Mouse (Mus musculus) large intestine, adult 2 months (tissue): ENCODE data around the gene 1500009C09Rik. TPM values are rescaled to one million over a fixed set of nuclear protein-coding genes. Genes with fewer than 3 reads are reported as not detected.
"Not testable (repeated sequence)": the region's sequence is repeated elsewhere in the genome, so short reads cannot be mapped to it uniquely, and the experiment has no call there.

Experiments
- DNase-seq: peaks from one replicate; pipeline ENCODE4 v3.0.0-alpha.2; 2012; ENCODE audit warnings: low read depth, low spot score
- WGBS: fragments of 180-500 bp; shearing (Covaris S2); methylation state at CpG from one replicate; pipeline ENCODE4 v1.1.7; 2018; 5-methylcytosine and 5-hydroxymethylcytosine counted together
- polyA plus RNA-seq: library from polyadenylated mRNA; depleted of rRNA; stranded (reverse); fragments of >200 nt; gene quantifications from 2 replicates; pipeline ENCODE4 v1.2.3, GENCODE M21; 2012

1500009C09Rik gene
- polyA plus RNA-seq, 1 experiment, result 0.22 TPM

DNA sequence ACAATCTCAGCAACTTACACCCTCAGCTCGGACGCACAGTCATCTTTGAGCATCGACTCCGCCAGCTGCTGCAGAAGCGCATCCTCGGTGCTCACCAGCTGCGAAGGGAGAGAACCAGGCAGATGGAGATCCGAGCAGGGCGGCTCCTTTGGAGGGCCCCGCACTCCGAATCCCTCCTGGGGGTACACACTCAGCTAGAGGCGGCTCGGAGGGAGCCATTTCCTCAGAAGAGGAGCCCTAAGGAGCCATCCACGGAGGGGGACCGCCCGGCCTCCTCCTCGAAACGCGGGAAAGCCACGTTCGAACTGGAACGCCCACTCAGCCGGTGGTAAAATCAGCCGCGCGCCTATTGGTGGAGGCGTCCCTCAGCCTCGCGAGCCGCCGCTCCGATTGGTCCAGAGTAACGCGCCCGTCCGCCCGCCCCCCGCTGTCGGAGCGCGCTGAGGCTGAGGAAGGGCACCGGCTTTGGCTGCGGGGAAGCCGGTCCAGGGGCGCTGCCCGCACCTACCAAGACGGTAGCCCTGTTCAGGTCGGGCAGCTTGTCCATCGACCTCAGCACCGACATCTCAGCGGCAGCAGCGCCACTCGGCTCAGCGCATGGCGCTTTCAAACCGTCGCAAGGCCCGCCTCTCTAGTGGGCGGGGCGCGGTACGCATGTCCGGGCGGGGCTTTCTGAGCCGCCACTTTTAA lies 7.9 kb upstream of the 1500009C09Rik start, which contains the start of gene Cenpm:
Cenpm (minus strand) TSS at position 634 of the 690 bp plus-strand sequence.
- peak; percentile 65 for DNase-seq
- under 1% methylated on average over 65 of the region's 65 CpGs for WGBS

DNA sequence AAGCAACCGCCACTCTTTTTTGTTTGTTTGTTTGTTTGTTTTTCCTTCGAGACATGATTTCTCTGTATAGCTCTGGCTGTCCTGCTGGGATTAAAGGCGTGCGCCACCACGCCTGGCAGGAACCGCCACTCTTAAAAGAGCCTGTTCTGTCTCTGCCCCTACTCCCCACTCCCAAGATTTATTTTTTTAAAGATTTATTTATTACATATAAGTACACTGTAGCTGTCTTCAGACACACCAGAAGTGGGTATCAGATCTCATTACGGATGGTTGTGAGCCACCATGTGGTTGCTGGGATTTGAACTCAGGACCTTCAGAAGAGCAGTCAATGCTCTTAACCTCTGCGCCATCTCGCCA lies 7.4 kb upstream of the 1500009C09Rik start:
- 20% methylated on average over 9 of the region's 9 CpGs for WGBS
- DNase-seq, result not testable (repeated sequence)

DNA sequence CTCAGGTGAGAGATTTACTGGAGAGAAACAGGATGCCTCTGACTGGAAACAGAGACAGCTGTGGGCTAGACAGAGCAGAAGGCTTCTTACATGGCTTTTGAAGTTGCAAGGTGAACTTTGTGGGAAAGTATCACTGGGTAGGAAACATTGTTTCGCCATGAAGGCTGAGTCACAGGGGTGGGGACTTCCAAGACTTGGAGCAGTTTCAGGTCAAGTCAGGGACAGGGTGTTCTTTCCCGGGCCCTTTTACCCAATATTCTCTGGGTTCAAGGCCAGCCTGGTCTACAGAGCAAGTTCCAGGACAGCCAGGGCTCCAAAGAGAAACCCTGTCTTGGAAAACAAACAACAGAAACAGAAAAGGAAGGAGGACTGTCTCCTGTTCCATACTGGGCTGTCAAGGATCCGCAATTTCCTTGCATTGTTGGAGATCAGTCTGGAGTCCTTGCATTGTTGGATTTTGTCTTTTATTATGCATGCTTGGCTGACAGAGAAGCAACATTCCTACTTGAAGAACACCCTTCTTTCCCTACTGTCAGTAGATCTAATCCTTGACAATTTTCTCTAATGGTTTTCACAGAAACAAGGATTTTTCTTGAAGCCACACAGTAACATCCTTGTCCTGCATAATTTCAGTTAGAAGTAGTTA lies 4.9 kb upstream of the 1500009C09Rik start:
- no peak for DNase-seq
- 38% methylated on average over 3 of the region's 3 CpGs for WGBS

DNA sequence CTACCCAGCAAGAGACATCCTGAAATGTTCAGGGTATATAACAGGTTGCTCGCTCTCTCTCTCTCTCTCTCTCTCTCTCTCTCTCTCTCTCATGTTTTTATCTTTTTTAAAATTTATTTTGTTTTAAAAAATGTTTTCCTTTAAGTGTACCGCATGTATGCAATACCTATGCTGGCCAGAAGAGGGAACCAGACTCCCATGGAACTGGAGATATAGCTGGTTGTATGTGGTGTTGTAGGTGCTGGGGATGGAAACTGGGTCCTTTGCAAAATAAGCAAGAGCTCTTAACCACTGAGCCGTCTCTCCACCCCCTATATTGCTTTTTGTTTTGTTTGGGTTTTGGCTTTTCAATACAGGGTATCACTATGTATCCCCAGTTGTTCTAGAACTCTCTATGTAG lies 618 bp upstream of the 1500009C09Rik start:
- WGBS, result 99% methylated on average over 3 of the region's 3 CpGs

DNA sequence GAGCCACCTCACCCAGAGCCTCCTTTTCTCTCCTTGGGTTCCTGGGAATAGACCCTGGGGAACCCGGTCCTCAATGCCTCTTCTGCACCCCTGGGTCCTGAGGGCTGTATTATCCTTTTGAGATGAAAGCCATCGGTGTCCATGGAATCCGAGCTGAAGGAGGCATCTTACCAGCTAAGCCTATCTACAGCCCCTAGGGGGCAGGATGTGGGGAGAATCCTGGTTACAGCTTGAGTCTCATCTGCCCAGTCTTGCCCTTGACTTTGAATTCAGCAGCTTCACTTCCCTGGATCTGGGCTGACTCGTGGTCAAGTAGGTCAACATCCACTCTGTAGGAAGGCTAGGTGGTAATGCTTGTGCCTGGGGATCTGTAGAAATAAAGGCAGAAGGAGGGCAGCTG lies 3.1 kb downstream of the 1500009C09Rik start:
- 38% methylated on average over 4 of the region's 4 CpGs for WGBS
- DNase-seq, result no peak

More for the DNA sequence above, 618 bp upstream of the 1500009C09Rik start:
- no peak for DNase-seq

DNA sequence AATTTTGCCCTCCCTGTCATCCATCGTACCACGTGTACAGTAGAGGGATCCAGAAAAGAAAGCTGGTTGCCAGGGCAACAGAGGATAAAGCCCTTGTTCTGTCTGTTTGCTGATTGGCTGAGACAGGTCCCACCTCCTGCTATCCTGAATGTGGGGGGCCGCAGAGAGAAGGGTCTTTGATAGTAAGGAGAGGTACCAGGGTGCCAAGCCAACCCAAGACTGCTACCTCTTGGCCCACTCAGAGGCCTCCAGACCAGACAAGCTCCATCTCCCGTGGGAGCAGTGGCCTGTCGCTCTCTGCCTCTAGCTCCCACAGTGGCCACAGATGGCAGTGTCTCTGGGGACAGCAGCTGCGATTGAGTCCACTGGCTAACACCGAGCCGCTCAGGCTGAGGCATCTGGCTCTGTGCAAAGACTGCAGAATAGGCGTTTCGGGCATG lies 3.8 kb downstream of the 1500009C09Rik start:
- no peak for DNase-seq
- WGBS, result 31% methylated on average over 10 of the region's 10 CpGs

DNA sequence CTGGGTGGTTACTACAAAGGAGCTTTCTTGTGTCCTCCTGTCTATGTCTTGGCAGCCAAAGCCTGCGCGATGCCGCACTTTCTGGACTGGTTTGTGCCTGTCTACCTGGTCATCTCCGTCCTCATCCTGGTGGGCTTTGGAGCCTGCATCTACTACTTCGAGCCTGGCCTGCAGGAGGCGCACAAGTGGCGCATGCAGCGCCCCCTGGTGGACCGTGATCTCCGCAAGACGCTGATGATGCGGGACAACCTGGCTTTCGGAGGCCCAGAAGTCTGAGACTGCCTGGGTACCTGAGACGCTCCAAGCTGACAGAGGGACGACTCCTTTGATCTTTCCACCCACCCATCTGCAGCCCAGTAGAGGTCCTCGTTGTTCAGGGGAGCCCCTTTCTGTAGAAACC lies 7.3 kb downstream of the 1500009C09Rik start:
- 16% methylated on average over 16 of the region's 16 CpGs for WGBS
- no peak for DNase-seq

DNA sequence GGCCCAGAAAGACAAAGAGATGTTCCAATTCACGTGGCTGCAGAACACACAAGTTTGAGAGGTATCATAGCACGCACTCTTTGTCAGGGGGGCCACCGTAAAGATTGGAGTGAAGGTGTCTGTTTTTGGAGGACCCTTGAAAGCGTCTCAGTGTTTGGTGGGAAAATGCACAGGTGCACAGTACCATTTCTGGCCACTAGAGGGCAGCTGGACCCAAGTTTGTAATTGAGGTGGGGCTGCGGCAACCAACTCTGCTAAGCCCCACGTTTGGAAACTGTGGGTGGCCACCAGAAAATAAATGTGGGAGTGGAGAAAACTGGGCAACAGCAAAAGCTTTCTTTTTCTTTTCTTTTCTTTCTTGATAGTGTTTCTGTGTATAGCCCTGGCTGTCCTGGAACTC lies 14.2 kb downstream of the 1500009C09Rik start:
- WGBS, result 8% methylated on average over 6 of the region's 6 CpGs
- no peak for DNase-seq

DNA sequence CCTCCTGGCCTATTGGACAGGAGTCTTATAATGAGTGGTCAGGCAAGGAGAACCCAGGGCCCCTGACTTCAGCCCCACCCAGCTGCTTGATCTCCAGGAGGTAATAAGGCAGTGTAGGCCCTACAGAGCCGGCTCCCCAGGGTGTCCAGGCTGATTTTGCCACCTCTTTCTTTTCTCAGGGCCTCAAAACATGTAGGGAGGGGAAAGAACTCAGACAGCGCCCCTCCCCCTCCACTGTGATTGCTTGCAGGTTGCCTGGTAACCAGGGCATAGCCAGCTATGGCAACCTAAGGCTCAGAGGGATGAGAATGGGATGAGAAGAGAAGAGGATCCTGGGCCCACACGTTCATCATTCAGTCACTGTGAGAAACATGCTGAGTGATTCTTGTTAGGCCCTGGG lies 16.0 kb downstream of the 1500009C09Rik start:
- WGBS, result 55% methylated on average over 3 of the region's 3 CpGs
- no peak for DNase-seq

DNA sequence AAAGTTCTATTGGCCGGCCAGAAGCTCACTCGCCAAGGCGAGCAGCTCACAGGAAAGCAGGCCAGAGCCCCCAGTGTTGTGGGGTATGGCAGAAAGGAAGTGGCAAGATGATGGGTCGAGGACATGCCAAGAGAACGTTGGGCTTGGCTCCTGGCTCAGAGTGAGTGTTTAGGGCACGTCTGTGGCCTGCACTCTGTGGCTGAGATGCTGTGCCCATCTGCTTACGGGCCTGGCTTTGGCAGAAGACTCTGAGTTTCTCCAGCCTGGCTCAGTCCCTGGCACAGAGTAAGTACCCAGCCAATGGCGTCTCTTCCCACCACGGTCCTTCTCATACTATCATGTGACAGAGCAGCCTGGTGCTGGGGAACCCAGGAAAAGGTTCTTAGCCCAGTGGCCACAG lies 16.6 kb downstream of the 1500009C09Rik start:
- DNase-seq, result no peak
- WGBS, result 81% methylated on average over 9 of the region's 9 CpGs

DNA sequence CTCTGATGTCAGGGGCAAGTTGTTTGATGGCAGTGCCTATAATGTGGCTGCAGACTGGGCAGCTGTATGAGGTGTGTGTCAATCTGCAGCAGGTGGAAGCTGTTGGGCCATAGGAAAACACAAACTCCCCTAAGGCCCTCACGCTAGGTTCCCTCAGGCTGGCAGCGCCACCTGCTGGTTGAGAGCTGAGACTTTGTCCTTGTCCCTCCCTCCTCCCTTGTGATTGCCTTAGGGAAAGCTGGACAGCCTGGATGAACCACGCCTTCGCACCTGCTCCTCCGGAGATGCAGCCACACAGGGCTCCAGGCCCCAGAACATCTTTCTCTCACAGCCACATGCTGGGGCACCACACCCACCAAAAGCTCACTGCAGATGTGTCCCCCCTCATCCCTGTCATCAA lies 19.0 kb downstream of the 1500009C09Rik start:
- peak; percentile 74 for DNase-seq
- 3% methylated on average over 5 of the region's 5 CpGs for WGBS

DNA sequence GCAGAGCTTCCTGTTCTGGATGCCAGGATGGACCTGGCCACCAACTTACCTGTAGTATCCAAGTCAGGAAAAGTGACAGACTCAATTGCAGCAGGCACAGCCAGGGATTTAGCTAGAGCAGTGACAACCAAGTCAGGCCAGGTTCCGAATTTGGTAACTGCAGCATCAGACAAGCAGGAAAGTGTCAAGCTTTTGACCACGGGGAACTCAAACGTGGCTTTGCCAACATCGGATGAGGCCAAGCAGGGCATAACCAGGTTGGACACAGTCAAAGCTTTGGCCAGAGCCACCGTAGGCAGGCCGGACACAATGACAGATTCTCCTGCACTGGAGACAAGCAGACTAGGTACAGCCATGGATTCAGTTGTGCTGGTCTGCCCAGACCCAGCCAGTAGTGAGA lies 20.1 kb downstream of the 1500009C09Rik start:
- no peak for DNase-seq
- WGBS, result 82% methylated on average over 6 of the region's 6 CpGs

DNA sequence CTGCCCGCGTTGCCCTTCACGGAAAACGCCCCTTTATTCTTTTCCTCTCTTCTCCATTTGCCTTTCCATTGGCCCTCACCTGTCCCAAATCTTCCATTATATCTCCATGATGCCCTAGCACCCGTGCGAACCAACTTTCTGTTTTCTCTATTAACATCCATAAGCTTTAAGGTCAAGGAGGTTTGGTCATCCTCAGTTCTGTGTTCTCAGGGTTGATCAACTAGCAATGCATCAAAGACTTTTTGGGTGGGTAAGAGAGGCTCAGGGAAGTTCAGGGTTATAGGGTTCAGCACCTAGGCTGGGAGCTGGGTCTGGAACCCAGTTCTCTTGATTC lies 22.4 kb downstream of the 1500009C09Rik start, which contains the start of gene Sept3:
Sept3 (plus strand) TSS at position 301 of the 334 bp plus-strand sequence.
- 29% methylated on average over 6 of the region's 6 CpGs for WGBS
- no peak for DNase-seq

DNA sequence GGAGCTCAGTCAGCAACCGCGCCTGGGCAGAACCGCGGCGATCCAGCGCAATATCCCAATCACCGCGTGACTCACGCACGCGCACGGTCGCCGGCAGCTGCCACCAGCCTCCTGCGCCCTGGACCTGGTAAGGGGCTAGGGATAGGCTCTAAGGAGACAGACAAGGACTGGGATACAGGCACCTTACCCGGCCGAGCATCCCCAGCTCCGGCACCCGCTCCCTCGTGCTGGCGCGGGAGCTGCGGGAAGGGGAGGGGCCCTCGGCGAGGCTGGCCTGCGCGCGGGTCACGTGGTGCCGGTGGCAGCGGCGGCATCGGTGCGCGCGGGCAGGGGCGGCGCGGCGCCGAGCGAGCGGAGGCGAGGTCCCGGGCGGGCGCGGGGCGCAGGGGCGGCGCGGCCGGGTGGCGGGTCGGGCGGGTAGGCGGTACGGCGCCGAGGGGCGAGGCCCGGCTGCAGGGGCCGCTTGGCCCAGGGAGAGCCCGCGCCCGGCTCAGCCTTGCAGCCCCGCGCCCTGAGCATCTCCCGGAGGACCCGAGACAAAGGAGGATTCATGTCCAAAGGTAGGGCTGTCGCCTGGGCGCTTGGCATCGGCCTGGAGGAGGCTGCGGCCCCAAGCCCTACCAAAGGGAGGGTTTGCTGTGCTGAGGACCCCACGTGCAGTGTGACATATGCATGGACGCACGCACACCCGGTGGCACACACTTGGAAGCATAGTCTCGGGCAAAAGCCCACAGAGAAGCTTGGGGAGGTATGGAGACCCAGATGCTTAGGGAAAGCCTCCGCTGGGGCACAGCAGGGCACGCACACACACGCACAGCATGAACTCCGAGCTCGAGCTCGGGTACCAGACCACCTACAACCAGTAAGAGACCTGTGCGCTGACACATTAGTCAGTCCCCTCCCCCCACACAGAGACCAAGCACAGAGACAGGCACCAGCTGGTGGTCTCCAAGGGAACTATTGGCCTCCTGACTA lies 23.0 kb downstream of the 1500009C09Rik start:
- WGBS, result 2% methylated on average over 84 of the region's 86 CpGs

DNA sequence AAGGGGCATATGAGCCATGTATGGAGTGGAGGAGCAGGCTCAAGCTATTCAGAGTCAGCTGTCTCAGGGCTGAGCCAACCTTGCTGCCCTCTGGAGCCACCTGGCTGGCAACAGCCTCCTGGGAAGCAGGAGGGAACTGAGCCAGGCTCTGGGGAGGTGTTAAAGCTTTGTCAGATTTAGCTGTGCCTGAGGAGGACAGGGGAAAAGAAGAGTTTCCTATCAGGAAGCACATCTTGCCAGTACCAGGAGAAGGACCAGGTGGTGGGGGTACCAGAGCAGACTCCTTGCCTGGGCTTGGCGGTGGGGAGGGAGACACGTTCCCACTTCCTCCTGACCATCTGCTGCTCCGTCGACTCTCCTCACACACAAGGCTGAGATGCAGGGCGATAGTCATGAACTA lies 25.4 kb downstream of the 1500009C09Rik start:
- WGBS, result 67% methylated on average over 5 of the region's 5 CpGs
- DNase-seq, result no peak

More for the DNA sequence above, 23.0 kb downstream of the 1500009C09Rik start:
- no peak for DNase-seq

DNA sequence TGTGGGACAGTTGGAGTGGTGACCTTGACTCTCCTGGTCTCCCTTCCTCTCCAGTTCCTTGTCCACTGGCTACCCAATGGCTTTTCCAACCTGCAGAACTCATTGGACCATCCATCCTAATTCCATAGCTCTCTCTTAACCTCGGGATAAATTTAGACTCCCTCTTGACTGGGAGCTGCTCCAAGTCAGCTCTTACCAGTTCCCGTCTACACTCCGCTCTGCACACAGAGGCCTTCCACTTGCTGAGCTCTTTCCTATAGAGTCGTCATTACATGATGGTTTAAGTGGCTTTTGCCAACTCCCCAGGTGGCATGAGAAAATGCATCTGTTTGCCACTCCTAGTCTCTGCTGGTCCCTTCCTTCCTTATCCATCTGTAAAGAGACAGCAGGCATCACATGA lies 28.4 kb downstream of the 1500009C09Rik start:
- DNase-seq, result no peak
- WGBS, result 66% methylated on average over 4 of the region's 4 CpGs

DNA sequence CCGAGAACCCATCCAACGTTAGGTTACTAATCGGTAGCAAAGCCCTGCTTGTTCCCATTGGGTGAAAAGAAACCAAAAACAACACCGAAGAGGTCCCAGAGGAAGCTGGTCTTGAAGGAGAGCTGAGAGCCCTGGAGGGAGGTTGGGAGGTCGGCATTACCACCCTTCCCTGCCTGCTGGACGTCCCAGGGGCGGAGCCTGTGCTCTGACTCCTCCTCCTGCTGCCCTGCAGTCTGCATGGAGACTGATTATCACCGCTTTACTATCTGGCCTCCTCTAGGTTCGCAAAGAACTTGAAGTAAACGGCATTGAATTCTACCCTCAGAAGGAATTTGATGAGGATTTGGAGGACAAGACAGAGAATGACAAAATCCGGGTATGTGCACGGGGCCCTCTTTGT lies 34.0 kb downstream of the 1500009C09Rik start:
- 63% methylated on average over 12 of the region's 12 CpGs for WGBS
- DNase-seq, result no peak

DNA sequence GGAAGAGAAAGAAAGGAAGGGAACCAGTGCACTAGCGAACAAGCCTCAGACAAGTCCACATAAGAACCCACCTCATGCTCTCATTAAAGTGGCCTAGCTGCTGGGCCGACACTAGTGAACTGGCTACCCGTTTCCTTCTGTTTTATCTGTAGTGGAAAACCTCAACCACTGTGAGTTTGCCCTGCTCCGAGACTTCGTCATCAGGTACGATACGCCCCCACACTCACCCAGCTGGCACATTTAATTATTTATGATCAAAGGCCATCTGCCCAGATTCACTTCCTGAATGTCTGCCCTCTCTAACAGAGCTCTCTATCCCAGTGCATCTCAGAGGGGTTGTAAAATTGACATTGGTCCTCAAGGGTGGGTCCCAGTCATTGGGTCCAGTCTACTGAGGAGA lies 38.1 kb downstream of the 1500009C09Rik start:
- DNase-seq, result no peak
- WGBS, result 54% methylated on average over 7 of the region's 7 CpGs

DNA sequence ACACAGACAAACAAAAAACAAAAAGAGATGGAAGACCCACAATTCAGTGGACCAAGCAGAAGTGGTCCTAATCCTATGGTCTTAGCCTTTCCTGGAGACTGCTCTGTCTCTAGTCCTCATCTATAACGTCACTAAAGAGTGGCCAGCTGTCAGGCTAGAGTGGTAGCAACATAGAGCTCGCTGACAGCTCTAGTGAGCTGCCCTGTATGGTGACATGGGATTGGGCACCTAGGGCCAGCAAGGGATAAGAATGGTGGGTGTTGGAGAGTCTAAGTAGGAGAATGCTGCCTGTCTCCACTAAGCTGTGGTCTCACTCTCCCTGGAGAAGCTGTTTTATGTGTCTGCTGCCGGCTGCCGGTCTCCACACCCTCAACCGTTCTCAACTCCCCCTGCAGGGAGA lies 40.7 kb downstream of the 1500009C09Rik start:
- DNase-seq, result no peak
- WGBS, result 22% methylated on average over 5 of the region's 5 CpGs

DNA sequence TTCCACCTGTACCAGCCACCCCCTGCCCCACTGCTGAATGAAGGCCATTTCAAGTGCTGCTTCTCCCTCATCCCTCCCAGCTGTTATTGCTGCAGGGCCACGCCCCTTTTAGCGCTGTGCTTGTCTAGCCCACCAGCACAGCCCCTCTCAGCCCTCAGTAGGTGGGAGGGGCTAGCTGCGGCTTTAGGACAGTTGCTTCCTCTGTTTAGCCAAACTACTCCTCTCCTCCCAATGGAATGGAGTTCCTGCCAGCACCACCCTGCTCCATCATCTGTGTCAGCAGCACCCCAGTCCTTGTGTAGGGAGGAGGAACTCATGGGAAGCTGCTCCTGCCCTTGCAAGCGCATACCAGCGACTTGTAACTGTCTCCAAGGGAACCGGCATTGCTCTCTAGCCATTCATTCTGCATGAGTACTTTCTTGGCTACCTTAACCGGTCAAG lies 41.1 kb downstream of the 1500009C09Rik start:
- WGBS, result 12% methylated on average over 7 of the region's 7 CpGs
- DNase-seq, result no peak
